Mouse (Mus musculus) thymus, adult 2 months (tissue): Measurements from ENCODE around the gene Rasip1. TPM values are rescaled to one million over a fixed set of nuclear protein-coding genes. Genes with fewer than 3 reads are reported as not detected.
A peak's percentile ranks its signal among the peaks of the same experiment; 100 is the strongest.

ENCODE experiments used
- DNase-seq: peaks from one replicate; pipeline ENCODE4 v3.0.0; 2021
- H3K27ac ChIP-seq: fragments of 200-500 bp; 2 replicates; pipeline ENCODE4 v1.5.1; 2012; ENCODE audit warnings: low read length, control low read depth; ENCODE audit not compliant: control insufficient read depth, insufficient read depth
- H3K27me3 ChIP-seq: fragments of 200-500 bp; 2 replicates; pipeline ENCODE4 v1.6.1; 2012; ENCODE audit warnings: mild to moderate bottlenecking, low read length, moderate library complexity, mixed read lengths; ENCODE audit not compliant: control insufficient read depth, insufficient read depth
- H3K36me3 ChIP-seq: fragments of 200-500 bp; 2 replicates; pipeline ENCODE4 v1.6.1; 2012; ENCODE audit warnings: mild to moderate bottlenecking, low read length, moderate library complexity; ENCODE audit not compliant: control insufficient read depth, insufficient read depth
- H3K4me1 ChIP-seq: fragments of 200-500 bp; replicated peaks from 2 replicates; pipeline ENCODE4 v1.6.1; 2012; ENCODE audit warnings: low read length; ENCODE audit not compliant: control insufficient read depth, insufficient read depth
- H3K4me3 ChIP-seq: fragments of 200-500 bp; 2 replicates; pipeline ENCODE4 v1.5.1; 2012; ENCODE audit warnings: mild to moderate bottlenecking, low read length, control low read depth, moderate library complexity; ENCODE audit not compliant: control insufficient read depth, insufficient read depth
- CTCF ChIP-seq: fragments of 200-500 bp; IDR thresholded peaks from 2 replicates; pipeline ENCODE4 v1.5.1; 2012; ENCODE audit warnings: mild to moderate bottlenecking, control low read depth, low read length, moderate library complexity, borderline replicate concordance; ENCODE audit not compliant: control insufficient read depth, poor library complexity, insufficient read depth; ENCODE audit errors: extremely low read depth
- POLR2A ChIP-seq: fragments of 200-500 bp; IDR thresholded peaks from 2 replicates; pipeline ENCODE4 v1.6.1; 2012; ENCODE audit warnings: mild to moderate bottlenecking, low read length, control low read depth, moderate library complexity; ENCODE audit not compliant: control insufficient read depth, poor library complexity, insufficient read depth; ENCODE audit errors: extremely low read depth
- WGBS: fragments of 180-500 bp; shearing (Covaris S2); methylation state at CpG from one replicate; pipeline ENCODE4 v1.1.7; 2018; 5-methylcytosine and 5-hydroxymethylcytosine counted together
- polyA plus RNA-seq: library from polyadenylated mRNA; depleted of rRNA; stranded (reverse); fragments of >200 nt; gene quantifications from 2 replicates; pipeline ENCODE4 v1.2.3, GENCODE M21; 2012; rRNA removed

Rasip1 gene
- polyA plus RNA-seq = 6.3 and 8.6 TPM in 2 replicates

DNA sequence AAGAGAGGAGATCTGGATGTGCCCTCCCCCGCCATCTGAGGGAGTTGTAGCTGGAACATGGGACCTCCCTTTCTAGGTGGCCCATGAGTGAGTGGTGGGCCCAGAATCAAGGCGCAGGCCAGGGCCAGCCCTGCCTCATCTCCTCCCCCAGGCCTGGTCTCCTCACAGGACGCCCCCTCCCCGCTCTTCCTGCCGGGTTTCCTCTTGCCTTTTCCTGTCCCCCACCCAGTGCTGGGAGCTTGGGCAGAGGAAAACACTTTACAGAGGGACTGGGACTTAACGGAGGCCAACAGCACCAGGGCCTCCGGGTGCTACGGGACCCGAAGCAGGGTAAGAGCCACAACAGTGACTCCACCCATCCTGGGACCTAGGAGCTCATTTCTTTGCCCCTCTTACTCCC lies at the start of gene Rasip1:
TSS of gene Rasip1 (plus strand) at position 228 of the 400 bp plus-strand sequence.
- no peak for DNase-seq
- peak within 1 kb of the TSS; percentile 41 for H3K4me3 ChIP-seq
- no peaks in the 10 kb centered on the region for H3K27me3 ChIP-seq

DNA sequence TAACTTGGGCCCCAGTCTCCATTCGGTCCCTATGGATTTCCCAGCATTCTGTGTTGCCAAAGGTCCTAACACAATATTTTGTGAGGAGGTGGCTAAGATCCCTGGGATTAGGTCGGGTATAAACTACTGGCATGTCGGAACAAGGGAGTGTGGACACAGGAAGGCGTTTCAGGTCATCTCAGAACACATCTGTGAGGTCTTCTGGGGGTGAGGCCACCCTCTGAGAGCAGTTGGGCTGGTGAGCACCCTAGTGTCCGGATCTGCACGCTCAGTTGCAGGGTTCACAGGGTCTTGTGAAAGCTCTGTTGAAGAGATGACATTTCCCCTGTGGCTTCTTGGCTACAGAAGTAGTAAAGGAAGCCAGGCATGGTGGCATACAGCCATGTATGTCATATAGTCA lies 41.4 kb upstream of the Rasip1 start:
- TF ChIP-seq POLR2A (no peak), CTCF (no peak)
- no peaks in the 10 kb centered on the region for H3K27me3 ChIP-seq
- peaks cover 40% of the 10 kb centered on the region for H3K36me3 ChIP-seq
- H3K4me3 ChIP-seq = no peak overlapping the region
- no peak overlapping the region for H3K27ac ChIP-seq
- peaks cover 4% of the 10 kb centered on the region for H3K4me1 ChIP-seq
- no peak for DNase-seq
- 97% methylated on average over 6 of the region's 6 CpGs for WGBS

More for the DNA sequence above, at the start of gene Rasip1:
- no peaks in the 10 kb centered on the region for H3K36me3 ChIP-seq
- 74% methylated on average over 9 of the region's 9 CpGs for WGBS
- no peak within 1 kb of the TSS for H3K27ac ChIP-seq
- TF ChIP-seq CTCF (no peak), POLR2A (no peak)
- H3K4me1 ChIP-seq = peaks cover 4% of the 10 kb centered on the region; the same call in 1 of the 2 replicates

DNA sequence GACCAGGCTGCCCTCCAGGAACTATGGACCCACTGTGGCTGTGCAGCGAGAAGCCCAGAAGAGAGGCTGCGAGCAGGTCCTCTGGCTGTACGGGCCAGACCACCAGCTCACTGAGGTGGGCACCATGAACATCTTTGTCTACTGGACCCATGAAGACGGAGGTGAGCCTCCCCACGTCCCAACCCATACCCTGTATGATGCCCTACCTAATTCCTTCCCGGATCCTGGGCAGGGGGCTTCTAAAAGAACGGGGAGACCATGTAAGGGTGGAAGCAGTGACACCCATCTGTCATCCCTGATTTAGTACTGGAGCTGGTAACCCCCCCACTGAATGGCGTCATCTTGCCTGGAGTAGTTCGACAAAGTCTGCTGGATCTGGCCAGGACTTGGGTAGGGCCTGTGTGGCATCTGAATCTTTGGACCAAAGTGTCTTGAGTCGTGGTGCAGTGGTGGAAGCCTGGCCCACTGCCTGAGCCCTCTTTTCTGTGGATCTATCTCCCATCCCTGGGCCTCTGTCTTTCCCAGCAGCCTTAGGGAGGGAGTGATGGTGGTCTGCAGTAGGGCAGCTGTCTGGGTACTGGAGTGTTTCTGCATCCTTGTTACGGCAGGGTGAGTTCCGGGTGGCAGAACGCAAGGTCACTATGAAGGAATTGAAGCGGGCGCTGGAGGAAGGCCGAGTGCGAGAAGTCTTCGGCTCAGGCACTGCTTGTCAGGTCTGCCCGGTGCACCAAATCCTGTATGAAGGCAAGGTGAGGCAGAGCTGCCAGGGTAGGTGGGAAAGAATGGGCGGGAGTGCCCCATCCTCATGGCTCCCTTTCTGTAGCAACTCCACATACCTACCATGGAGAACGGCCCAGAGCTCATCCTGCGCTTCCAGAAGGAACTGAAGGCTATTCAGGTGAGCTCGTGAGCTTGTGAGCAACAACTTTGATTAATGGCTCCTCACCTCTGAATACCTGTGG lies 39.4 kb upstream of the Rasip1 start:
- no peak for TF ChIP-seq CTCF
- no peak for TF ChIP-seq POLR2A
- 97% methylated on average over 23 of the region's 23 CpGs for WGBS

DNA sequence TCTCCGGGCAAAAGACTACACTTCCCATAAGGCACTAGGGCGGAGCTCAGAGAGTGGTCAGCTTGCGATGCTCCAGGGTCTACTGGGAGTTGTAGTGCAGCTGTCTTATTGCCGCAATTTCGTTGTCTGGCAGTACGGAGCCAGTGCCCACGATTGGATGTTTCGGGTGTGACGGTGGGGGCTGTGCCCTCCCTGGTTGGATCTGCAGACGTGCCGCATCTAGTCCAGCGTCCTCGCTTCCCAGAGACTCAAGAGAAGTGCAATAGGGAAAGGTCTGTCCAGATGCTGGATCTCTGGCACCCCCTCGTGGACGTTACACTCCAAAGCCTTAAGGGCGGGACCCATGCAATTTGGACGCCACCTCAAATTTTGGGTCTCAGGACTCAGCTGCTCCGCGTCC lies 38.1 kb upstream of the Rasip1 start:
- TF ChIP-seq CTCF (peak; percentile 86), POLR2A (no peak)
- H3K27me3 ChIP-seq = no peaks in the 10 kb centered on the region
- H3K36me3 ChIP-seq = peaks cover 28% of the 10 kb centered on the region
- H3K27ac ChIP-seq = no peak overlapping the region
- H3K4me1 ChIP-seq = peaks cover 4% of the 10 kb centered on the region
- peak; percentile 82 for DNase-seq
- peak overlapping the region; percentile 27 for H3K4me3 ChIP-seq
- 8% methylated on average over 19 of the region's 19 CpGs for WGBS

More for the DNA sequence above, 39.4 kb upstream of the Rasip1 start:
- H3K27me3 ChIP-seq = no peaks in the 10 kb centered on the region
- no peak overlapping the region for H3K4me3 ChIP-seq
- no peak for DNase-seq
- peaks cover 34% of the 10 kb centered on the region for H3K36me3 ChIP-seq
- no peak overlapping the region for H3K27ac ChIP-seq
- H3K4me1 ChIP-seq = peaks cover 4% of the 10 kb centered on the region

DNA sequence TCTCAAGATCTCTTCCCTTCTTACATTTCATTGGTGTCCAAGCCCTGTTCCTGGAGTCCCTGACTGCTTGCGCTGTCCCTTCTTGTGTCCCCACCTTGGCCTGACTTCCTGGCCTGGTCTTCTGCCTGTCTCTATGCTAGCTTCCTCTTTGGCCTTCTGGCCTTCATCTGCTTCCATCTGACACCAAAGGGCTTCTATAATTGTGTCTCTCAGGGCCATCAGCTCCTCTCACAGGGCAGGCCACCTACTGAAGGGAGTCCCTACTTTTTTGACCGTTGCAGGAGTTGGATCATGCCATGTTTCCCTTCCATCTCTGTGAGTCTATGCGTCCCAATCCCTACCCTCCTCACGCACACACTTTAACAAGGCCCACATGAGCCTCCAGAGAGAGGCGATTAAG lies 37.4 kb upstream of the Rasip1 start:
- Histone ChIP-seq H3K27ac (no peak overlapping the region), H3K36me3 (peaks cover 22% of the 10 kb centered on the region), H3K4me3 (no peak overlapping the region), H3K27me3 (no peaks in the 10 kb centered on the region), H3K4me1 (peaks cover 4% of the 10 kb centered on the region)
- TF ChIP-seq CTCF (no peak), POLR2A (no peak)
- WGBS = 95% methylated on average over 5 of the region's 5 CpGs
- DNase-seq = no peak

DNA sequence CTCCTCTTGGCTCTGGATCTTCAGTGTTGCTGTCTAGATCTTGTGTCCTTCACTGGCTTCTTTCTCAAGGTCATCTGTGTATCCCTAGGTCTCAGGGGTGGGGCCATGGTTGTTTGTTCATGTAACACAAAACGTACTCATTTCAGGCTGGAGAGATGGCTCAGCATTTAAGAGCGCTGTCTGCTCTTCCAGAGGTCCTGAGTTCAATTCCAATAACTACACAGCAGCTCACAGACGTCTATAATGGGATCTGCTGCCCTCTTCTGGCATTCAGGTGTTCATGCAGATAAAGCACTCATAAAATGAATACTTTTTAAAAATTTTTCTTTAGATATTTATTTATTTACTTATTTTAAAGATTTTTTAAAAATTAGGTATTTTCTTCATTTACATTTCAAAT lies 36.4 kb upstream of the Rasip1 start:
- no peak for TF ChIP-seq POLR2A
- no peak for TF ChIP-seq CTCF
- Histone ChIP-seq H3K36me3 (peaks cover 13% of the 10 kb centered on the region), H3K4me3 (no peak overlapping the region), H3K27me3 (no peaks in the 10 kb centered on the region), H3K4me1 (peaks cover 10% of the 10 kb centered on the region), H3K27ac (no peak overlapping the region)
- WGBS = 75% methylated on average over 3 of the region's 3 CpGs
- DNase-seq = no peak
